Mouse (Mus musculus) adrenal gland, adult 2 months (tissue): ENCODE data around the gene Chst15. TPM values are rescaled to one million over a fixed set of nuclear protein-coding genes. Genes with fewer than 3 reads are reported as not detected.

ENCODE experiments used
- DNase-seq: peaks from one replicate; pipeline ENCODE4 v3.0.0; 2021
- polyA plus RNA-seq: library from polyadenylated mRNA; depleted of rRNA; stranded (reverse); fragments of >200 nt; gene quantifications from 2 replicates; pipeline ENCODE4 v1.2.3, GENCODE M21; 2012
- total RNA-seq, 2 experiments: library from RNA; stranded (reverse); gene quantifications; 2 replicates each; pipeline ENCODE4 v1.2.3; 2021

The Chst15 gene
- total and polyA plus RNA-seq, 3 experiments: 10.4 to 46.2 (median 37.3) TPM

DNA sequence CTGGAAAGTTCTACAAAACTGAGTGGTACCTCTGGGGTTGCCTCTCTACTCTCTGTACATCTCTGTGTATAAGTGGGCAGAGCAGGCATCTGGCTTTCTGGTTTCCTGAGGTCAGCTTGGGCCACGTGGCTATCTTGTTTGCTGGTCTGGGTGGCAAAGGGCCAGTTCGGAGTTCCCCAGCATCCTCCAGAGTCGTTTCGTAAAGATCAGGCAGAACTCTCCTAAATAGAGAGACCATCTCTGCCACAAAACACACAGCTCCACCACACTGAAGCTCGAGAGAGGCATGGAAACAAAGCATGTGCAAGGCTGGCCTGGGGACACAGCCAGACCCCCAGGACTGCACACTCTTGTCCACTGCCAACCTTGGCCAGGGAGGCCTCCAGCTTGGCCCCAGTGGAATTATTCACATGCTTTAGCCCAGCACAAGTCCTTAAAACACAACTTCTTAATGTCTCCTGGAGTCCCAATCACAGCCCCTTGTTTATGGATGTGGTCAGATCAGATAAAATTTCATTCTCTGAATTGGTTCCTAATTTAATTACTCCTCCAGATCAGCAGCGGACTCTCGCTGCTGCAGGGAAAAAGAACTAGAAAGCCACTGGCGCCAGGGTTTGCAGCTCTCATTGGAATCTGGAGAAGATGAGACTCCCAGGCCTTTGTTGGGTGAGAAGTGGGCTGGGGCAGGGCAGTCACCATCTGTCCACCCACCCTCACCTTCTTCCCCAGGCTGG is 14.4 kb downstream of the Chst15 start:
- peak; percentile 53 for DNase-seq

DNA sequence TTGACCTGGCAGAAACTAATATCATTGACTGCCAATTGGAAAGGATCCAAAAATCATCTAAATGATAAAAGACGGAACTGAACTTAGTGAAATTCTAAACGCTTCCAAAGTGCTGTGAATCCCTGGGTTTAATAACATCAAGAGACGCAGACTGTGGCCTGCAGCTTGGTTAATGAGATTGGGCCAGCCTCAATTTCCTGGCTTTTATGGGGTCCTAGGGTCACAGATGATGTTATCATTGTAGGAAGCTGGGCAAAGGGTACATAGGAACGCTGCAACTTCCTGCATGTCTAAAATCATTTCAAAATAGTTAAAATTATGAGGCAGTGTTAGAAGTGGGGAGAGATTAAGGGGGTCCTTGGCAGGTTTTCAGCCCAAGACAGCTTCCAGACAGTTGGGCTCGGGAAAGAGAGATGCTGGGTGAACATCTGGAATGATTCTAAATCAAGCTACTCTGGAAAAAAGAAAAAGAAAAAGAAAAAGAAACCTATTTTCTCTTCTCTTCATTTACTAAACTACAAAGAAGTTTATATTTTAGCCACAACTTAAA is 17.3 kb downstream of the Chst15 start:
- no peak for DNase-seq

DNA sequence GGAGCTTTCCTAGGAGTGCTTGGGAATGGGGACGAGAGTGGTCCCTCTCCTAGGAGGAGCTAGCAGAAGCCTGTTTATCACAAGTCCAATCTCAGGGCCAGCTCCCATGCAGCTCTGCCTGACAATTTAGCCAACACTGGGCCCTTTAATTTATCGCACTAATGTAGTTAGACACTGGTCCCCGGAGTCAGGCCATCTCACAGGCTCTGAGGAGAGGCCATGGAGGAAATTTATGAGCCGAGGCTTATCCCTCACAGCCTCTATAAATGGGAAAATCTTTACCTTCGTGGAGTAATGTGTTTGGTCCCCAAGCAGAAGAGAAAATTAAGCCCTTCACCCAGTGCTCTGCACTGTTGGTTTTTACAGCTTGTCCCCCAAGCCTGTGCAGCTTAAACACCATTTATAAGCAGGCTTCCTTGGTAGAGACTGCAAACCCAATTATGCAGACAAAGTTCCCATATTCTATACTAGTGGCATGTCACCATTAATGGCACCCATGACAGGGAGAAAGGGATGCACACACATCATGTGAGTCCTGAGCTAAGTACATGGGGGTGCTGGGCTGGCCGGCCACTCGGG is 18.5 kb downstream of the Chst15 start:
- DNase-seq: no peak

DNA sequence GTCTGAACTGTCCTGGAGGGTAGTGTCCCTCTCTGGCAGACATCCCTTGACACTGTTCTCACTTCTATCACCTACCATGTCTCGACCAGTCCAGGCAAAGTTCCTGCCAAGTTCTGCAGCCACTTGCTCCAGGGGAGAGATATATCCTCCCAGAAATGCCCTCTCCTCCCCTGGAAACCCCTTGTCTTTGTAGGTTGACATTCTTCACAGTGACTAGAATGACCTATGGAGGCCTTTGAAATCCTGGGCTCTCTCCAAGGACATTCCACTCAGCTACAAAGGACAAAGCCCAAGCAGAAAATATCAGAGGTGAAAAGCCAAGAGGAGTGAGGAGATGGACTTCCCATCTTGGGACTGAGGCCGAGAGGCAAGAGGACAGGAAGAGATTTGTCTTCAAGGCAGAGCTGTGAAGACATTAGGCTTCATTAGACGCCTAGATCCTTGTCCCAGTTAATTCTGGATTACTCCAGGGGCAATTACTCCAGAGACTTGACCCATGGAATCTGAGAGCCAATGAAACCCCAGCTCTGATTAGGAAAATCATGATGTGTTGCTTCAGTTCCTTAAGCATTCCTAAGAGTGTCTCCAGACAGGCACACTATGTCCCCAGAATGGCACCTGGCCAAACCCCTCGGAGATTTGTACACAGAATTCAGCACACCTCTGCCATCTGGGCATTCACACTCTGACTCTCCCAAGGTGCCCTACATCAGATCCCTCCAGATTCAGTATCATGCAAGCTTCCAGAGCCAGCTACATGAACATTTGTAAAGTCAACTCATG is 20.2 kb downstream of the Chst15 start:
- peak; percentile 63 for DNase-seq

DNA sequence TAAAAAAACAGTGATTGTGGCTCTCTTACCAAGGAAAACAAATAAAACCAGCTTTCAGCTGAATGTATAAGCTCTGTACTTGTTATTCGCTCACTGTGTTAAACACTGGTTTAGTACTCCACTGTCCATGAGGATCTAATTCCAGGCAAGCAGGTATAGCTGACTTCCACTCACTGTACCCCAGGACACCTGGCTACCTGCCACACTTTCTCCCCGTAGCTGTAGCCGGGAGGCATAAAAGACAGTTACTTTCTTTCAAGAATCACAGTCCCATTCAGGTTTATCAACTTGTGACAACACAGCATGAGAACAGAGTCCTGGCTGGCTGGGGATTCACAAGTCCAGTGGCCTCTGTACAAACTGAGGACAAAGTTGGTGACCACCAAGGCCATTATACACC is 20.9 kb downstream of the Chst15 start:
- DNase-seq: peak; percentile 30

DNA sequence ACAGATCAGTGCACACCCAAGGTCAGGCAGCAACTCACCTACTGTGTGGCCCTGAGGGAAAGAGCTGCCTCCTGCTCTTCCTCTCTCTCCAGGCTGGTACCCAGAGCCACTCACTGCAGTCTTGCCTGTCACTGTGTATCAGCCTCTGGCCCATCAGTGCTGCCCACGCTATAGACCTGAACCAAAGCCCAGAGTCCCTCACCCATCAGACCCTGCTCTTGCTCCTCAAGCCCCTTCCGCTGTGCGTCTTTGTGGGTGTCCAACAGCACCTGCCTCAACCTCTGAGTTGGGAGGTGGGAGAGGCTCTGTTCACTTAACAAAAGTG is 29.7 kb downstream of the Chst15 start:
- DNase-seq: no peak

DNA sequence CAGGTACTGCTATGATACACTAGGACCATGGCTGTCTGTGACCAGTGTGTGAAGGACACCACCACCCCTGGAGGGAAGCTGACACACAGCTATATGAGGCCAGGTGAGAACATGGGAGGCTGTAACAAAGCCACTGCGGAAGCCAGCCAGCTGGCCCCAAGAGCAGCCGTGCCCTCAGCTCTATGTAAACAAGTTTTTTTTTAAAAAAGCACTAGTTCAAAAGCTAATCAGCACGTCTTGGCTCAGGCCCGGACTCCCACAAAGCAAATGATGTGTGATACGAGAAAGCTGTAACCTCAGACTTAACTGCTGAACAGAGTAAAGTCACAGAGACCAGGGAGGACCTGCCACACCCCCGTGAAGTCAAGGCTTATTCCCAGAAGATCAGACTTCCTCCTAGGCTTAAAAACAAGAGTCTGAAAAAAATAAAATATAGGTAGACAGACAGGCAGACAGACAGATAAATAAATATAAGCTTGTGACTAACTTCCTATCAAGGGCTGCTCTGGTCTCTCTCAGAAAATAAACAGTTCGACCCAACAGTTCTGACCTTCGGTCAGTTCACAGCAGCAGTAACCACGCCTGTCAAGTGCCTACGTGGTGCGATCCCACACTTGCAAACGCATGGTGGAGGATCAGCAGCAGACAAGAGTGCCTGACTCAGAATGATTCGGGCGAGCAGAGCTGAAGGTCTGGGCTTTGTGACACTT is 30.2 kb downstream of the Chst15 start:
- DNase-seq: no peak

DNA sequence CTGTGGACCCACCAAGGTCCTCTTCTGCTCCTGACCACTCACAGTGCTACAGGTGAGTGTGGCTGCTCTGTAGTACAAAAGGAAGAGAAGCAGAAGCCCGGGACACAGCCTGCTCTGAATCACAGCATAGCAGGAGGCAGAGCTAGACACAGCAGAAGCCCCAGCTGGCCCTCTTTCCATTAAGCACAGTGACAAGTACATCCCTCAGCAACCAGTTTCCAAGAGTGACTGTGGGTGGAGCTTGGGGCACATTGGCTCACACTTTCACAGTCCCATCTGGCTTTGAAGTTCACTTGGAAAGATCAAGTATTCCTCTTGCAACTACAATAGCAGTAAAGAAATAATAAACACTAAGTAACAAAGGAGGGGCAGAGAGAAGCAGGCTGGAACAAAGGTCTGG is 32.2 kb downstream of the Chst15 start:
- no peak for DNase-seq

DNA sequence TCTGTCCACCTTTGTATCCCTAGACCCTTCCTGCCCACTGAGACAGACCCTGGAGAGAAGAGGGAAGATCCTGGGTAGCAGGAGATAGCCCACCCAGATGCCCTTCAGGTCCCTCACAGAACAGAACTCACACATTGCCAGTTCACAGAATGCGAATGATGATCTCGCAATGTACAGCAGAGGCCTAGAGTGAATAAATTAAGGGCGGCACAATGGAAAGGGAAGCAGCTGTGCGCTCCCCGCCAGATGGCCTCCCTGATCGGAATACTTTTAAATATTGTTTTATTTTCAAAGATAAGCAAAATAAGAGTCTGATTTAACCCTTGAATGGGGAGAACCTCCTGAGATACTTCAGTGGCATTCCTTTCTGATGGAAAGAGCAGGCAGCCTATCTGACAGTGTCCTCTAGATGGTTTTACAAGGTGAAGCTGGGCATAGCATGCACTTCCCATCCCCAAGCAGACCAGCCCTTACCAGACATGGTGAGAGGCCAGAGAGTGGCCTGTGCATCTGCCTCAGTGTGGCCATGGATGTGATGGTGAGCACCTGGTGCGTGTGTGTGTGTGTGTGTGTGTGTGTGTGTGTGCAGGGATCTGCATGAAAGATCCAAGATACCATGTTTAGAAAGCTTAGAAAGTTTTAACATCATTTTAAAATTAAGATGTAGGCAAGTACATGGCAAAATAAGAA is 32.8 kb downstream of the Chst15 start:
- no peak for DNase-seq

DNA sequence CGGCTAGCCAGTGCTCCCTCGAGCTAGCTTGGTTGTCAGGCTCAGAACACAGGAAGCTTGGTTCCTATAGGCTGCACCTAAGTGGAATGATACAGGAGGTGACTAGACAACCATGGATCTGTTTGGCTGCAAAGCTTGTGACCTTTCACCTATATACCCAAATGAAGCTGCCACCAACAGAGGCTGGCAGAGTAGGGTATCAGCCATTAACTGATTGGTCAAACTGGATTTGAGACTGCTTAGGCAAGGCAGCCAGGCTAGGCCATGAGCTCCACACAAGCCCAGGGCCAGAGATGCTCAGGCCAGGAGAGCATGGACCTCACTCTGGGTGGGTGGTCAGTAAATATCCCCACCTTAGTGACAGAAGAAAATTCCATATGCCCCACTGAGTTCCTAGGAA is 34.5 kb downstream of the Chst15 start:
- DNase-seq: no peak

DNA sequence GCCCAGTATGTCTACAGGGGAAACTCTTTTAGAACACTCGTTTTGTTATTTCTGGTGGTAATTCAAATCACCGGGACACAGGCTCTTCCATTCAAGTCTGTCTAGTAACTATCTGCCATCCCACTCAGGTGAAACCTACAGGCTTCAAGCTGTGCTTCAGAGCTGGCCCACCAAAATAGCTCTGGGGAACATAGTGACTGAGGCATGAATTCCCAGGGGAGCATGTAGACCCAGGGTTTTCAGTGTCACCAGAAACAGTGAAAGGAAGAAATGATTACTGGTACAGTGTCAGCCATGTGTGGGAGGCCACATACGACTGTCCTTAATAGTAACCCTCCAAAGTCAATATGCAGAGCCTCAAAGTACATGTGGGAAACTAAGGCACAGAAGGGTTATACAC is 34.9 kb downstream of the Chst15 start:
- no peak for DNase-seq

DNA sequence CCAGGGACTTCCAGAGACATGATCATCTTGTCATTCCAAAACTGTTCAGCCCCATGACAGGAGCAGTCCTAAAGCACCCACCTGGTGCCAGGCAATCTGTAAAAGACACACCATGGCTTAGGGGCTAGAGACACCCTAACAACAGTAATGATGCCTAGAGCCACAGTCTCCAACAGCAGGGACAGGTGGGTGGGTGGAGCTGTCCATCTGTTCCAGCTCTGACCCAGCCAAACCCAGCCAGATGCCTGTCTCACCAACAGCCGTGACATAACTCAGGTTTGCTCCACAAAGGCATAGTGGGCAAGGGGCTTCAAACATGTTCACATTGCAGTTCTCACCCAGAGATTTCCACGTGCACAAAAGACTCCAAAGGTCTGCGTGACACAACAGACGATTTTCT is 35.3 kb downstream of the Chst15 start:
- no peak for DNase-seq

DNA sequence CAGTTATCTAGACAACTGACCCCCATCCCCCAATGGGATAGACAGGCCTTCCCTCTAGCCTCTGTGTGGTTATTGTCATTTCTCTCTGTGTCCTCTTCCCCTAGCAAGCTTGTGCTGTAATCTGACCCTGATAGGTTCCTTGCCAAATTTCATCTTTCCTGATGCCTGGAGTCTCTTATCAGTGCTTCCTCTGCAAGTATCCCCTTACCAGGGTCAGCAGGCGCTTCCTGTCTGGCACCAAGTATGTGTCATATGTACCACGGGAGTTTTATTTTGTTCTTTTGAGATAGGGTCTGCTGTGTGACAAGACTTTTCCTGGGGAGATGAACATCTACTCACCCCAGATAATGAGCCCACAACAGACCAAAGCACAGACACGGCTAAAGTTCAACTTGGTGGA is 38.4 kb downstream of the Chst15 start:
- DNase-seq: peak; percentile 60

DNA sequence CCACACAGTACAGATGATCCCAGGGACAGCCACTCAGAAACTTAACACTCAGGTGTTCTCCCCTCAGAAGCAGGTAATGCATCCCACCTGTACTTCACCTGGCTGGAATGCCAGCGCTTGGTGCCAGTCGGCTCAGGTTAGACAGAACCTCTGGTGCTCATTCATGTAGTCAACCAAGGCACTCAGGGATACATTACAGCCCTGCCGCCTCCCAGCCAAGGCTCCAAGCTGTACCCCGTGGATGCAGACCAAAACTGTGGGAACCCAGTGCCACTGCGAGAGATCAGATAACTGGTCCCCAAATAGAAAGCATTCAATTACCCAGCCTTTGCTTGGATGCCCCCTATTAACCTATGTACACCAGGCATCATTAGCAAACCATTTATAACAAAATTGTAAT is 40.7 kb downstream of the Chst15 start:
- no peak for DNase-seq

DNA sequence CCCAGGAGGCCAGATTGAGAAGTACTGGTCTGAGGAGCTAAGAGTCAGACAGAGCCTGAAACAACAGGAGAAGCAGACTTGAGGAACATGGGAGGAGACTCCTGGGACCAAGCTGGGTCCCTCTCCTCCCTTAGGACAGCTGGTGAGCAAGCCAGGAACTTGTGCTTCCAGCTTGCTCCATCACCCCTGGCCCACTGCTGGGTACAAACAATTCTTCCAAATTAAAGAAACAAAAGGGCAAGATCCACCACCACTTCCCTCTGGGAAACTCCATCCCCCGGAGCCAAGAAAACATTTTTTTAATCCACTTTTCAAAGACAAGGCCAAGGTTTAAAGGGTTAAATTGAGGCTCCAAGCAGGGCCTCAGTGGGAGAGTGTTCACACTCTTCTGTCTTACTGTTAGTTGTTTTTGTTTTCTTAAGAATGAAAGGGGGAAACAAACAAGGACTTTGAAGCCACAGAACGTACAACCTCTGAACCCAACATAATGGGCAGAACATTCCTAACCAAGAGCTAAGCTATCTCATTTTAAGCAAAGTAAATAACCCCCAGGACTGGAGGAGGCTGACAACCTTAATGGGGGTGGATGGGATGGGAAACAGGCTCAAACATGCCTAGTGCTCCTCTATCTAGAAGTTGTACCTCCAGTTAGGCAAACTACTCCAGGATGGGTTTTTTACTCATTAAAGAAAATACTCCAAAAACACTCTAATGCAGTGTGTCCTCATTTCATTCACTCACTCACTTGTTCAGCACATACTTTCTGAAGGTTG is 43.1 kb downstream of the Chst15 start:
- DNase-seq: no peak

DNA sequence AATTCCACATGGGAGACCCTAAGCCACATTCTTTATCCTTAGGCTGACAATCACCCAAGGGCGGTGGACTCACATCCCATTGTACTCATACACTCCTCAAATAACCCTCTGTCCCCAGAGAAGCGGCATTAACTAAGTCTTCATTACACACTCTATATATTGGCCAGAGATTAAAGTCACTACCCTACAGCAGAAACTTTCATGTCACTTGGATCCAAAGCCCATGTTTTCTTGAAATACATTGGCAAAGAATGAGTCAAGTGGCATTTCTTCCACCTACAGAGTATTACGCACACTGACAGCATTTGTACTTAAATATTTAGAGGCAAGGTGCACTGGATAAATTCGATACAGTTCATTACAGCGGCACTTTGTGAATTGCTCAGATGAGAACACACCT is 44.0 kb downstream of the Chst15 start:
- no peak for DNase-seq

DNA sequence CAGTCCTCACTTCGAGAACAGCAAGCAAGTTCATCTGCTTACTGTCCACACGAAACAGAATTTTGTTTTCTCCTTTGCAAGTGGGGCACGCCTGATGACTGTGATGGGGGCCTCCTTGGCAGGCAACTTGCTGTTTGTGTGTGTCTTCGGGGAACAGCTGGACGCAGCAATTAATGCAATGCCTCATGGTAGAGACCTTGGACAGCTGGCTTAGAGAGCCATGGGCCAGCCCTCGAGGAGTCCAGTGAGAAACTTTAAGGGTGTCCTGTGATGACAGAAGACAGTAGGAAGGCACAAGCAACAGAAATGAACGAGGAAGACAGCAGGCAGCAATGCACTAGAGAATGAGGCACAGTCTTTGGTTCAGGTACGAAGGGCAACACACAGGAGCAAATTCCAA is 46.7 kb downstream of the Chst15 start:
- DNase-seq: no peak

DNA sequence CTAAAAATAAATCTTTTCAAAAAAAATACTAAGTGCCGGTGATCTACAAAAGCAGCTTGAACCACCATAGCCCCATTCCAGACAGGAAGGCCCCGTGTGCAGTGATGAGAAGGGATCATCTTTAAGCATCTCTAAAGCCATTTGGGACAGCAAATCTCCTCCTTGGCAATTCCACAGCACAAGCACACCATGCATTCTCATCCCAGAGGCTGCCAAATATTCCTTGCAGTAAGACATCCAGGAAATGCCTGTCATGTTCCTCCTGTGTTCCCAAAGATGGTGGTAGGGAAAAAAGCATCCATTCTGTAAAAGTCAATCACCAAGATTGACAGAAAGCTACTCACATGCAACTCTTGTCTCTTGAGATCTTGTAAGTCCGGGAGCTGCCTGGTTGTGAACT is 47.4 kb downstream of the Chst15 start:
- DNase-seq: no peak

DNA sequence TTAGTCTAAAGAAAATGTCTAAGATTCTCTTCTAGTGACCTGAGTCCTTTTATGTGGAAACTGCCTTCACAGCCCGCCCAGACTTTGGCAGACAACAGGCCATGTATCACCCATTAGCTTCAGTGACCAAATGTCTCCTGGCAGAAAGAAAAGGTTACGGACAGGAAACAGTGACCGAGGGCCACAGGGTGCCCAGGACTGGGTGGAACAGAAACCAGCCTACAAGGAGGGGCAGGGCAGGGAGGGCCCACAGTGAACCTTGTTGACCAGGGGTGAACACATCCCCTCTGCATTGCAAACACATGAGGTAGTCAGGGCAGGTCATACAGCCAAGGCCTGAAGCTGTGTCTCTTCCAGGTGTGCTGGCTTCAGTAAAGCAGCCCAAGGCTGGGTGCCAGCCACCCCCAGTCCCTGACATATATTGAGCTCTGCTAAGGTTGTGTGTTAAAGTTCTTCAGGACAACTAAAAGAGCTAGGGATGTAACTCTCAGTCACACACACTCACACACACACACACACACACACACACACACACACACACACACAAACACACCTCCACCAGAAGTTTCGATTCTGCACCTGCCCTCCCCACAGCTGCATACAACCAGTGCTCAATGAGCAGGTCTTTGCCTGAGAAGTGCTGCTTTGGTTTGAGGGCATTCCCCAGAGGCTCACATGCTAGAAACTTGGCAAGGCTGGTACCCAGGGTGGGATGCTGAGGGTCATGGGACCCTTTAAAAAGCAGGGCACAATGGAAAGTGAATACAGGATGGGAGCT is 49.1 kb downstream of the Chst15 start:
- DNase-seq: peak; percentile 55

DNA sequence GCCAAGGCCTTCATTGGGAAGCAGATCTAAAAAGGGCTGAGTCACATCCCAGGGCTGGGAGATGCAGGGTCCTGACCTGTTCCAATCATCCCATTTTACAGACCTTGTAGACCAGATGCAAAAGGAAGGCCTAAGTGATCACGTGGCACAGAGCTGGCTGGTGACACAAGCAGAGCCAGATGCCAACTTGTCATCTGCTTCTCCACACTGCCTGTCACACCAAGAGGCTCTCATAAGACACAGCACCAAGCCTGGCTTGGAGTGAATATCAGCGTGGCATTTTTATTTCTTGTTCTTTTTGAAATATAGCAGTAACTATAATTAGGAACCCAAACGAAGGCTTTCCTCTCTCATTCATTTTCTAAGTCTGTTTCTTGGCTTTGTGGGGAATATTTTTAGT is 52.3 kb downstream of the Chst15 start:
- DNase-seq: no peak
